Mouse (Mus musculus) neural tube, embryonic 14.5 days (tissue): ENCODE results near the gene Gatad2b. TPM values are rescaled to one million over a fixed set of nuclear protein-coding genes. Genes with fewer than 3 reads are reported as not detected.
A peak's percentile ranks its signal among the peaks of the same experiment; 100 is the strongest.

Experiments used
- ATAC-seq: fragments of 200-750 bp; cut with Nextera tagmentation; 2 replicates; pipeline ENCODE4 v1.8.0; 2017; ENCODE audit warnings: low read depth, mild to moderate bottlenecking, moderate TSS enrichment, moderate library complexity
- H3K27ac ChIP-seq: fragments of 300-500 bp; sonication (generic); 2 replicates; pipeline ENCODE4 v1.5.1; 2014; ENCODE audit warnings: low read depth, mild to moderate bottlenecking, control low read depth, low read length, moderate library complexity, mixed read lengths
- H3K27me3 ChIP-seq: fragments of 300-500 bp; sonication (generic); 2 replicates; pipeline ENCODE4 v1.6.1; 2014; ENCODE audit warnings: low read length; ENCODE audit not compliant: control insufficient read depth, insufficient read depth
- H3K36me3 ChIP-seq: fragments of 300-500 bp; sonication (generic); 2 replicates; pipeline ENCODE4 v1.6.1; 2014; ENCODE audit warnings: low read length, mixed read lengths; ENCODE audit not compliant: control insufficient read depth, insufficient read depth
- H3K4me1 ChIP-seq: fragments of 300-500 bp; sonication (generic); 2 replicates; pipeline ENCODE4 v1.6.1; 2014; ENCODE audit warnings: low read length; ENCODE audit not compliant: control insufficient read depth, insufficient read depth
- H3K4me2 ChIP-seq: fragments of 300-500 bp; sonication (generic); 2 replicates; pipeline ENCODE4 v1.6.1; 2014; ENCODE audit warnings: mild to moderate bottlenecking, low read depth, low read length, control low read depth
- H3K4me3 ChIP-seq: fragments of 300-500 bp; sonication (generic); 2 replicates; pipeline ENCODE4 v1.5.1; 2014; ENCODE audit warnings: low read depth, low read length, control low read depth, mixed read lengths
- H3K9ac ChIP-seq: fragments of 300-500 bp; sonication (generic); replicated peaks from 2 replicates; pipeline ENCODE4 v1.6.1; 2014; ENCODE audit warnings: low read depth, mild to moderate bottlenecking, control low read depth, low read length, mixed read lengths
- H3K9me3 ChIP-seq: fragments of 300-500 bp; sonication (generic); 2 replicates; pipeline ENCODE4 v1.6.1; 2016; ENCODE audit warnings: low read length; ENCODE audit not compliant: control insufficient read depth
- WGBS: fragments of 180-500 bp; shearing (Covaris S2); extraction: QIAGEN DNeasy Blood & Tissue Kit; methylation state at CpG from one replicate; pipeline ENCODE4 v1.1.7; 2014; 5-methylcytosine and 5-hydroxymethylcytosine counted together
- polyA plus RNA-seq: library from polyadenylated mRNA; unstranded; fragments of >200 nt; fragmentation: Nextera tagmentation; extraction: Ambion mirVana; gene quantifications from 2 replicates; pipeline ENCODE4 v1.2.1, GENCODE M21; 2014

Gene Gatad2b
- polyA plus RNA-seq, 1 experiment from 2014 or later = 21.6 TPM

DNA sequence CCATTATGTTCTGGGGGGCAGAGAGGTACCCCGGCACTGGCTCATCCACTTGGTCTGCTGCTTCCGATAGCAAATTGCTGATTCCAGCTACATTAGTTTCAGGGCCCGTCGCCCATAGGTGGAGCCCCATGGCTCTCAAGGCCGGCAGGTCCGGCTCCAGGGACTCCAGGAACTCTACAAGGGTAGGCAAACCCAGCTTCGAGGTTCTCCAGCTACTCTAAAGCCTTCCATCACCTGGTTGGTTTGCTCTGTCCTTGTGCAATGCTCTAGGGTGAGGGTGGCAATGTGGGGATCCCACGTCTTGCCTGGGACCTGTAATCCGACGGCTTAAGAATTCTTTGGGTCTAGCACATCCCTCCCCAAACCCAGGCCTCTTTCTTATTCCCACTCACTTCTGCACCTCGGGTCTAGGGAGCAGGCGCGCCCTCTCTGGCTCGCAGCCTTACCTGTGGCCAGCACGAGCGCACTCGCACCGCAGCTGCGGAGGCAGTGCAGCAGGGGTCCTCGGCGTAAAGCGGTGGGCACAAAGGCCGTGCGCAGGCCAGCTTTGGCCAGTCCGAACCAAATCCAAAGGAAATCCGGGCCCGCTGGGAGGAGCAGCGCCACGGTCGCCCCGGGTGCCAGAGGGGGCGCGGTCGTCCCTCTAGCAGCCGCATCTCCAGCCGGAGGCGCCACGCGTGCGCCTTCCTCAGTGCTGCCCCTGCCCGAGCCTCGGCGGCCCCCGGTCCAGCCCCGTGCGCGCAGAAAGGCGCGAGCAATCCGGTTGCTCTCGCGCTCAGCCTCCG is 95.9 kb downstream of the Gatad2b start:
- peak overlapping the region; percentile 73 for H3K4me3 ChIP-seq
- peaks cover 29% of the 10 kb centered on the region for H3K4me1 ChIP-seq
- H3K4me2 ChIP-seq = peak overlapping the region; percentile 90
- no peaks in the 10 kb centered on the region for H3K9me3 ChIP-seq
- 4% methylated on average over 53 of the region's 53 CpGs for whole genome bisulfite sequencing
- H3K27me3 ChIP-seq = no peaks in the 10 kb centered on the region
- ATAC-seq = peak; percentile 79
- peaks cover 29% of the 10 kb centered on the region for H3K36me3 ChIP-seq
- peak overlapping the region; percentile 95 for H3K27ac ChIP-seq
- peak overlapping the region; percentile 94 for H3K9ac ChIP-seq

DNA sequence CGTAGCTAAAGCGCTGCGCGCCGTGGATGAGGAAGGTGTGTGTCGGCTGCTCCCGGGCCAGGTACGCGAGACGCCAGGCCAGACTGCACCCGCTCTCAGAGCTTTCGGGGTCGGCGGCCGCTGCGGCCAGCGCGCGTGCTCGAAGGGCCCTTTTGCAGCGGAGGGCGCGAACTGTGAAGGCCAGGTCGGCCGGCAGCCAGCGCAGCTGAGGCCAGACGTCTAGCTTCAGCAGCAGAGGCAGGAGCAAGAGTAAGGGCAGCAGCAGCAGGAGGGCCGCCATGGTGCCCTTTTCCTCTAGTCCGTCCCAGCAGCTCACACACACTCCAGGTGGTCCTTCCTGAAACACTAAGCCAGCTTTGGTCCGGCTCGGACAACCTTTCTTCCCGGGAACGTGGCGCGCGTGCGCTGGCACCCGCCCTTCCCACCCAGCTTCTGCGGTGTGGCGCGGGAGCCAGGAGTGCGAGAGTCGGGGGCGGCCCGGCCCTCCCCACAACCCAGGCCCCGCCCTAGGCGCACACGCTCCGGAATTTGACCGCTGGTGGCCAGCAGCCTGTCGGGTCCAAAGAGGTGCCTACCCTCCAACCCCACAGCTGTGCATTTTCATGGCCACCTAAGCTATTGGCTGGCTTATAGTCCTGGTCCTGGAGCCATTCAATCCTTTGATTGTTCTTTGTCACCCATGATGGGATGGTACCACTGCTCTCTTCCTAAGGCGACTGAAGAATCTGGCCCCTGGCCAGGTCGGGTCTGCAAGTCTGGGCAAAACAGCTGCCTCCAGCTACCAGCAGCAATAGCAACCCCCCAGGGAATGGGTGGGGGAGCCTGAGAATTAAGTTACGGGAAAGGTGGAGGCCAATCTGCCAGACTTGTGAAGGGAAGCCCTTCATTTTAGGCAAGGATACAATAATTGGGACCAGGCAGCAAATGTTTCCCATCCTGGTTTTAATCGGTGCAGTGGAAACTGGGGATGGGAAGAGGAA is 96.8 kb downstream of the Gatad2b start, which contains the start of gene Slc27a3:
Gene Slc27a3, minus strand, starts transcription at position 428 of the 980 bp plus-strand sequence.
- peak within 1 kb of the TSS; percentile 95 for H3K27ac ChIP-seq
- ATAC-seq = peak; percentile 70
- H3K27me3 ChIP-seq = no peaks in the 10 kb centered on the region
- peaks cover 29% of the 10 kb centered on the region for H3K4me1 ChIP-seq
- H3K9ac ChIP-seq = peak within 1 kb of the TSS; percentile 94
- 1% methylated on average over 47 of the region's 55 CpGs for WGBS
- peak within 1 kb of the TSS; percentile 73 for H3K4me3 ChIP-seq
- H3K9me3 ChIP-seq = no peaks in the 10 kb centered on the region
- H3K36me3 ChIP-seq = peaks cover 38% of the 10 kb centered on the region
- peak within 1 kb of the TSS; percentile 90 for H3K4me2 ChIP-seq

DNA sequence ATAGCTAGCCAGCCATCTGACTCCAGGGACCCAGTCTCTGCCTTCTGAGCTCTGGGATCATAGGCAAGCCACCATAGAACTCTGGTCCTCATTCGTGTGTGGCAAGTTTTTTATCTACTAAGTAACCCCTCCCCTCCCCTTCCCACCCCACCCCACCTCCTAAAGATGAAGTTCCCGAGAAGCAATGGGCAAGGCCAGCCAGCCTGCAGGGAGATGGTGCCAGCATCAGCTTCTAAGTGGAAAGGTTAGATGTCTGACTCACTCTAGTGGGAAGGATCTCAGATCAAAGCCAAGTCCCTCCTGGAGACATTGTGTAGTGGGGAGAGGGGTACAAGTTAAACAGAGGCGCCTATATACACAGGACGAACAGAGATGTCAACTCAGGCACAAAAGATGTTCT is 98.0 kb downstream of the Gatad2b start:
- WGBS = 82% methylated on average over 4 of the region's 4 CpGs
- Histone ChIP-seq H3K27me3 (no peaks in the 10 kb centered on the region), H3K36me3 (peaks cover 42% of the 10 kb centered on the region), H3K9me3 (no peaks in the 10 kb centered on the region), H3K4me1 (peaks cover 29% of the 10 kb centered on the region), H3K4me3 (no peak overlapping the region), H3K4me2 (no peak overlapping the region), H3K27ac (no peak overlapping the region; the same call in 1 of the 2 replicates), H3K9ac (0 out of 2 replicates have a peak overlapping the region, but pooled peaks have one; percentile 94)
- no peak for ATAC-seq

DNA sequence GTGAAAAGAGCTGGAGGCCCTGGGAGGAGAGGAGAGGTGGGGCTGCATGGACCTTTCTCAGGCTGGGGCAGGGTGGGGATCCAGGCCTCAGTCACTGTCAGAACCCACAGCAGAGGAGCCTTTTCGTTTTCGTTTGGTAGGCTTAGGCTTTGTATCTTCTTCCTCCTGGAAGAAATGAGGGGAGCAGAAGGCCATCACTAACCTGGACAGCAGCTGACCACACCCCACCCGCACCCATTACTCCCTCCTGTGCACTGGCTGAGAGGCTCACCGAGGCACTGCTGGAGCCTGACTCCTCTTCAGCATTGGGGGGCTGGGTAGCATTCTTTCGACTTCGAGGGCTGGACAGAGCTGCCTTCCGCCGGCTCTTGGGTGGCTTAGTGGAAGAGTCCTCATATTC is 99.0 kb downstream of the Gatad2b start:
- no peak for ATAC-seq
- H3K4me1 ChIP-seq = peaks cover 29% of the 10 kb centered on the region
- no peaks in the 10 kb centered on the region for H3K27me3 ChIP-seq
- no peaks in the 10 kb centered on the region for H3K9me3 ChIP-seq
- H3K36me3 ChIP-seq = peaks cover 52% of the 10 kb centered on the region
- H3K27ac ChIP-seq = no peak overlapping the region
- 95% methylated on average over 8 of the region's 8 CpGs for WGBS
- no peak overlapping the region for H3K4me2 ChIP-seq
- no peak overlapping the region for H3K4me3 ChIP-seq
- H3K9ac ChIP-seq = no peak overlapping the region

DNA sequence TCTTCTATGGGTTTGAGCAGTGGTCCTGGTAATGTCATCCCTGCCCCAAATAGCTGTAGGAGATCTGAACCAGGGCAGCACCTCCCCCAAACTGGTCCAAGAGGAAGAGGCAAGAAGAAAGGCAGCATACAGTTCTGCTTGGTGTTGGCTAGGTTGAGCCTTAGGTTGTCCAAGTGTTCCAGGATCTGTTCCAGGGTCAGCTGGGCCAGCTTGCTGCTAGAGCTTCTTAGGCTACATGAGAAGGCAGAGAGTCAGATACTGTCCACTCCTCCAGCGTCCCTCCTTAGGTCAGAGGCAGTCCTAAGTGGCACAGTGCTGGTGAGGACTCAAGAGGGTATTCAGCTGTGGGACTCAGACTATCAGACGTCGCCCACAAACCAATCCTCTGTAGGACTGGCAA is 99.7 kb downstream of the Gatad2b start:
- 95% methylated on average over 3 of the region's 3 CpGs for WGBS
- peaks cover 52% of the 10 kb centered on the region for H3K36me3 ChIP-seq

DNA sequence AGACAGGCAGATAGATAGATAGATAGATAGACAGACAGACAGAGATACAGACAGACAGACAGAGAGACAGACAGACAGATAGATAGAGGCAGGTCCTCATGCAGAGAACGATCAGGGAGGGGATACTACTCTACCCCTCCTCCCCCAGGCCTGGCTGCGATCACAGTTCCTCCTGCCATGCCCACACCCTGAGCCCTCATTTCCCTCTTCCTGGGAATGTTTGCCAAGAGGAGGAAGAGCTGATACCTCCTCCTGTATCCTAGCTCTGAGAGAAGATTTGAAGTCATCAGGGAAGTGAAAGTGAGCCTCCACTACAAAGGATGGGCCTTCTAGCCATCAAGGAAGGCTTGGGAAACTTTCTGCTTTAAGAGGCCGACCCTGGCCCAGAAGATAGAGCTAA is 102.7 kb downstream of the Gatad2b start:
- 93% methylated on average over 3 of the region's 3 CpGs for WGBS
- Histone ChIP-seq H3K4me1 (peaks cover 3% of the 10 kb centered on the region), H3K9me3 (no peaks in the 10 kb centered on the region), H3K27me3 (no peaks in the 10 kb centered on the region), H3K27ac (no peak overlapping the region), H3K4me2 (no peak overlapping the region), H3K36me3 (peaks cover 73% of the 10 kb centered on the region), H3K4me3 (no peak overlapping the region), H3K9ac (no peak overlapping the region)
- ATAC-seq = no peak

More for the DNA sequence above, 99.7 kb downstream of the Gatad2b start:
- H3K4me2 ChIP-seq = no peak overlapping the region
- ATAC-seq = no peak
- H3K4me3 ChIP-seq = no peak overlapping the region
- no peak overlapping the region for H3K9ac ChIP-seq
- no peak overlapping the region for H3K27ac ChIP-seq
- no peaks in the 10 kb centered on the region for H3K9me3 ChIP-seq
- no peaks in the 10 kb centered on the region for H3K27me3 ChIP-seq
- peaks cover 24% of the 10 kb centered on the region for H3K4me1 ChIP-seq

DNA sequence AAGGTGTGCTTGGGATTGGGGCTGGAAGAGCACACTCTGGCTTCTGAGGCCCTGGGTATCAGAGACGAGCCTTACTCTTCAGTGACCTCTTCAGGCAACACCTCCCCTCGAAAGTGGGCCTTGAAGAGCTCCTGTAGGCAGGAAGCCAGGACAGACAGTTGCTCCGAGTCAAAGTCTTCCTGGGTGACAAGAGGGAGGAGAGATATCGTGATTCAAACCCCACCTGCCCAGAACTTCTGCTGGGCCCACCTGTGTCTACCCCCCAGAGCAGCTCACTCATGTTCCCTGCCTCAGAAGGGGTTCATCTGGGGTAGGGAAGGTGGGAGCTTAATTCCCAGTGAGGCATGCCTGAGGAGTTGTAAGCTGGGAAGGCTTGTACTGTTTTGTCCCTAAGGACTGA is 108.0 kb downstream of the Gatad2b start:
- no peak for ATAC-seq
- no peaks in the 10 kb centered on the region for H3K4me1 ChIP-seq
- no peak overlapping the region for H3K27ac ChIP-seq
- no peaks in the 10 kb centered on the region for H3K27me3 ChIP-seq
- 89% methylated on average over 4 of the region's 4 CpGs for WGBS
- no peak overlapping the region for H3K9ac ChIP-seq
- no peaks in the 10 kb centered on the region for H3K9me3 ChIP-seq
- no peak overlapping the region for H3K4me2 ChIP-seq
- H3K4me3 ChIP-seq = no peak overlapping the region
- H3K36me3 ChIP-seq = peaks cover 79% of the 10 kb centered on the region

DNA sequence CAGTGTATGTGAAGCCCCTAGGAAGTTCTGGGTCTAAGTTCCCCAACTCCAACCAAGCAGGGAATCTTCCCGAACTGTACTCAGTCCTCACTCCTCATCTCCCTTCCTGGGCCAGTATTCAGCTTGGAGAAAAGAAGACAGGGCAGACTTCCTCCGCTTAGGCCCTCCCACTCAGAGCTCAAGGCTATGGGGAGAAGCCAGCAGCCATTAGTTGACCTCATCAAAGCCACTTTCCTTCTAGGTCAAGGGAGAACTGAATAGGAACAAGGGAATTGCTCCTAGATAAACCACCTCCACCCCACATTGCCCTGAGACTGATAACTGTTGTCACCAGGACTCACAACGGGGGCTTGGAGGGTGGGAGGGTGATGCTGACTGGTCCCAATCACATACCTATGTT is 111.1 kb downstream of the Gatad2b start:
- Histone ChIP-seq H3K27me3 (no peaks in the 10 kb centered on the region), H3K4me3 (no peak overlapping the region), H3K27ac (no peak overlapping the region), H3K9ac (no peak overlapping the region), H3K4me2 (no peak overlapping the region), H3K9me3 (no peaks in the 10 kb centered on the region), H3K4me1 (no peaks in the 10 kb centered on the region), H3K36me3 (peaks cover 91% of the 10 kb centered on the region)
- WGBS = 92% methylated on average over 3 of the region's 3 CpGs
- ATAC-seq = no peak
